Mouse (Mus musculus) hindbrain, embryonic 15.5 days (tissue): ENCODE data around the gene B3galt1. TPM values are rescaled to one million over a fixed set of nuclear protein-coding genes. Genes with fewer than 3 reads are reported as not detected.
A peak's percentile ranks its signal among the peaks of the same experiment; 100 is the strongest.

Source experiments
- ATAC-seq: fragments of 200-750 bp; cut with Nextera tagmentation; 2 replicates; pipeline ENCODE4 v1.8.0; 2017; ENCODE audit warnings: low read depth, moderate number of reproducible peaks, moderate TSS enrichment; ENCODE audit not compliant: low FRiP score
- H3K27ac ChIP-seq: fragments of 300-500 bp; sonication (generic); replicated peaks from 2 replicates; pipeline ENCODE4 v1.5.1; 2015; ENCODE audit warnings: mild to moderate bottlenecking, inconsistent platforms
- H3K27me3 ChIP-seq: fragments of 300-500 bp; sonication (generic); 2 replicates; pipeline ENCODE4 v1.6.1; 2015; ENCODE audit warnings: control low read depth, inconsistent platforms
- H3K36me3 ChIP-seq: fragments of 300-500 bp; sonication (generic); 2 replicates; pipeline ENCODE4 v1.6.1; 2015; ENCODE audit warnings: control low read depth, inconsistent platforms
- H3K4me1 ChIP-seq: fragments of 300-500 bp; sonication (generic); replicated peaks from 2 replicates; pipeline ENCODE4 v1.6.1; 2015; ENCODE audit warnings: control low read depth, inconsistent platforms
- H3K4me2 ChIP-seq: fragments of 300-500 bp; sonication (generic); 2 replicates; pipeline ENCODE4 v1.6.1; 2015; ENCODE audit warnings: moderate library complexity, mild to moderate bottlenecking, inconsistent platforms
- H3K4me3 ChIP-seq: fragments of 300-500 bp; sonication (generic); 2 replicates; pipeline ENCODE4 v1.5.1; 2015; ENCODE audit warnings: mild to moderate bottlenecking, inconsistent platforms
- H3K9ac ChIP-seq: fragments of 300-500 bp; sonication (generic); 2 replicates; pipeline ENCODE4 v1.6.1; 2015; ENCODE audit warnings: inconsistent platforms
- H3K9me3 ChIP-seq: fragments of 300-500 bp; sonication (generic); 2 replicates; pipeline ENCODE4 v1.6.1; 2016; ENCODE audit warnings: control low read depth, inconsistent platforms
- WGBS: fragments of 180-500 bp; shearing (Covaris S2); methylation state at CpG from one replicate; pipeline ENCODE4 v1.1.7; 2015; 5-methylcytosine and 5-hydroxymethylcytosine counted together
- polyA plus RNA-seq: library from polyadenylated mRNA; unstranded; fragments of >200 nt; fragmentation: Nextera tagmentation; extraction: Ambion mirVana; gene quantifications from 2 replicates; pipeline ENCODE4 v1.2.1, GENCODE M21; 2015

Gene B3galt1
- polyA plus RNA-seq, 1 experiment from 2014 or later, result 60.6 TPM

DNA sequence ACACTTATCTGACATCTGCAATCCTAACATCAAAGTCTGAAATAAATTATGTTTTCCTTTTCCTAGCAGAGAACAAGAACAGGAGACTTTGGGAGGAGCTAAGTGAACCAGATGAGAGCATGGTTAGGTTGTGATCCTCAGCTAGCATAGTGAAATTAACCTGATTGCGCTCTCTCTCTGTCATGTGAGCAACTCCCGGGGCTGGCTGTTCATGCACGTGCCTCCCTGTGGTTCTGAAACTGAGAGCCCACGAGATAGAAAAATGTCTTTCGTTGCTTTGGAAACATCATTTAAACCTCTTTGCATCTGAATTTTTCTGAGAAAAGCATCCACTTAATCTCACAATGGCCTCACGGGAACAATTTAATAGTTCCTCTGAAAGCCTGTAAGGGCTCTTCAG is 190.8 kb downstream of the B3galt1 start:
- no peak for ATAC-seq
- 44% methylated on average over 6 of the region's 6 CpGs for WGBS
- no peaks in the 10 kb centered on the region for H3K9me3 ChIP-seq

DNA sequence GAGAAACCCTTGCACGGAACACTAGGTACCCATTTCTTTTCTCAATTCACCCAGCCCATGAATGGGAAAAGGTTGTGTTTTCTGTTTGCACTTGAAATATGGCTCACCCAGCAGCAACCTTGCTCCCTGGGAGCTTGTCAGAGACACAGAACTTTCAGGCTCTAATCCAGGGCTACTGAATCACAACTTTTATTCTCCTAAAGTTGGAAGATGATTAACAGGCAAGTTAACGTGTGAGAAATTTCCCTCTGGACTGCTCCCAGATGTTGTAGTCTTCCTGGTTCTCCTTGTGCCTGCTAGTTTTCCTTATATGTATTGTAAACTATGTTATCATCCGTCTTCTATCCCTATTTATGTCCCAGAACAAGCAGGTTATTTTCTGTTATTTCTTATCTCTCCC is 221.9 kb downstream of the B3galt1 start:
- no peak overlapping the region for H3K4me2 ChIP-seq
- no peak overlapping the region for H3K27ac ChIP-seq
- H3K36me3 ChIP-seq, result no peaks in the 10 kb centered on the region
- no peak for ATAC-seq
- no peak overlapping the region for H3K9ac ChIP-seq
- 83% methylated on average over 3 of the region's 3 CpGs for WGBS
- H3K27me3 ChIP-seq, result no peaks in the 10 kb centered on the region
- H3K4me1 ChIP-seq, result no peaks in the 10 kb centered on the region
- no peaks in the 10 kb centered on the region for H3K9me3 ChIP-seq
- H3K4me3 ChIP-seq, result no peak overlapping the region

More for the DNA sequence above, 190.8 kb downstream of the B3galt1 start:
- Histone ChIP-seq H3K4me2 (no peak overlapping the region), H3K36me3 (no peaks in the 10 kb centered on the region), H3K9ac (no peak overlapping the region), H3K4me3 (no peak overlapping the region), H3K27ac (no peak overlapping the region), H3K4me1 (0 out of 2 replicates have a peak, but pooled peaks cover 6% of the 10 kb centered on the region), H3K27me3 (no peaks in the 10 kb centered on the region)

DNA sequence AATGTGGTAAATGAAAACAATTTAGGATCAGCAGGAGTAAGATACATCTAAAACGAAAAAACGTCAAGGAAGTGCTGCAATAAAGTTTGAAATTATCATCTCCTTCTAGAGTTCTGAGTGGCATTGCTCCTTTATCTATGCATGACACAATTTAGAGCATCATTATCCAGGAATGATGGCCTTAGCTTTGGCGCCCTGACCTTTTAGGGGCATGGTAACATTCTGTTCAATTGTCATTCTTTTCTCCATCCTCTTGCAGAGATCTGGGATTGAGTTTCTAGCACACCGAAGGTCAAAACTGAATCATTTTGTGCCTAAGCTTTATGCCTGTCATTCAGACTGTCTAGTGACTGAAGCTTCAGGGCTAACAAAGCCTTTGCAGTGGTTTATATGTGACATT is 231.9 kb downstream of the B3galt1 start:
- WGBS, result 88% methylated on average over 4 of the region's 4 CpGs
- no peak overlapping the region for H3K4me2 ChIP-seq
- no peak overlapping the region for H3K27ac ChIP-seq
- H3K36me3 ChIP-seq, result no peaks in the 10 kb centered on the region
- no peak overlapping the region for H3K4me3 ChIP-seq
- no peaks in the 10 kb centered on the region for H3K9me3 ChIP-seq
- no peaks in the 10 kb centered on the region for H3K27me3 ChIP-seq
- no peak overlapping the region for H3K9ac ChIP-seq
- ATAC-seq, result no peak
- no peaks in the 10 kb centered on the region for H3K4me1 ChIP-seq

DNA sequence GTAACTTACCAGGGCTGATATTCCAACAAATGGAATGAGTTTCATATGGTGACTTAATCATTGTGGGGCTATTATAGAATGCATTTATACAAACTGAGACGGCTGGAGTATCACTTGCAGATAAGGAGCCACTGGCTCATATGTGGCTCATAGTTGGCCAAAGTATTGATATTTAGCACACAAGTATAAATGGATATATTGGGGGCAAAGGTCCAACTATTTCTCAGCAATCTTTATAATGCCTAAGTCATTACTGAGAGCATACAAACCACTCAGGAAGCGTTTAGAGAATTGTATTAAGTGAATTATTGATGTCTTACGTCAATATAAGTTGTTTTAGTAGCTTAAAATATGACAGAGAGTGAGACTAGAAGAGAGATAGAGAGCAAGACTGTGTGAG is 234.3 kb downstream of the B3galt1 start:
- H3K27ac ChIP-seq, result no peak overlapping the region
- ATAC-seq, result no peak
- H3K4me3 ChIP-seq, result no peak overlapping the region
- no peaks in the 10 kb centered on the region for H3K36me3 ChIP-seq
- H3K9ac ChIP-seq, result no peak overlapping the region
- no peaks in the 10 kb centered on the region for H3K4me1 ChIP-seq
- WGBS, result 86% methylated on average over 3 of the region's 3 CpGs
- H3K4me2 ChIP-seq, result no peak overlapping the region
- H3K9me3 ChIP-seq, result no peaks in the 10 kb centered on the region
- no peaks in the 10 kb centered on the region for H3K27me3 ChIP-seq

DNA sequence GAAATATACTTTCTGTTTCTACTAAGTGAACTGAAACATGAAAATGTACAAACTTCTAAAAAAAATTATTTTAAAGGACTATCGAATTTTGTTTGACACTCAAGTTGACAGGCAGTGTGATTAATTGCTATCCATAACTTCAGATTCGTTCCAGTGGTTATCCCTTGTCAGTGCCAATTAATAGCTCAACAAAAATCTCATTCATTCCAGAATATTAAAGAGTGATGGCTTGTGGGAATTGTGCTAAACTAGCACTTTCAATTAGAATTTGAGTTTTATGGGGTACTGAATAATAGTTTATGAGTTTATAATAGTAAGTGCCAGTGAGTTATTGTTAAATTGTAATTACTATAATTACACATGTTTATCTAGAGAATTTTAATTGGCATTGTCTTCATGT is 250.5 kb downstream of the B3galt1 start:
- no peak overlapping the region for H3K4me3 ChIP-seq
- no peak overlapping the region for H3K9ac ChIP-seq
- no peak overlapping the region for H3K27ac ChIP-seq
- no peaks in the 10 kb centered on the region for H3K27me3 ChIP-seq
- no peak for ATAC-seq
- no peaks in the 10 kb centered on the region for H3K4me1 ChIP-seq
- H3K36me3 ChIP-seq, result no peaks in the 10 kb centered on the region
- WGBS, result 40% methylated on average over 2 of the region's 2 CpGs
- H3K9me3 ChIP-seq, result no peaks in the 10 kb centered on the region
- no peak overlapping the region for H3K4me2 ChIP-seq

DNA sequence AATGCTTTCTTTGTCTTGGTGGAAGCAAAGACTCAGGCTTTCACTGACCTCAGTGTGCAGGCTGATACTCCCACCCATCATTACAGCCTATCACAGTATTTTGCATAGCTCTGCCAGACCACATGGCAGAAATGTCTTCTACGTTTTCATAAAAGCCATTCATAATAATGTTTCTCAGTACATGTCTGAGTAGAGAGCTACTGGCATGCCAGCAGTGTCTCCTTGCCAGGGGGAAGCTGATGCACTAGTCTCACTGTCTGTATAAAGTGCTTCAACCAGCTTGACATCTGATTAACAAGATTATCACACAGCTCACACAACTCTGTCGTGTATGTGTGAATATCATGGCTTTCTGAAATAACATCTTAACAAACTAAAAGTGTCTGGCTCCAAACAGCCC is 252.3 kb downstream of the B3galt1 start:
- Histone ChIP-seq H3K36me3 (no peaks in the 10 kb centered on the region), H3K4me3 (no peak overlapping the region), H3K9me3 (no peaks in the 10 kb centered on the region), H3K9ac (no peak overlapping the region), H3K27ac (no peak overlapping the region), H3K4me2 (no peak overlapping the region), H3K27me3 (no peaks in the 10 kb centered on the region), H3K4me1 (no peaks in the 10 kb centered on the region)
- no peak for ATAC-seq
- WGBS, result 51% methylated on average over 2 of the region's 2 CpGs

DNA sequence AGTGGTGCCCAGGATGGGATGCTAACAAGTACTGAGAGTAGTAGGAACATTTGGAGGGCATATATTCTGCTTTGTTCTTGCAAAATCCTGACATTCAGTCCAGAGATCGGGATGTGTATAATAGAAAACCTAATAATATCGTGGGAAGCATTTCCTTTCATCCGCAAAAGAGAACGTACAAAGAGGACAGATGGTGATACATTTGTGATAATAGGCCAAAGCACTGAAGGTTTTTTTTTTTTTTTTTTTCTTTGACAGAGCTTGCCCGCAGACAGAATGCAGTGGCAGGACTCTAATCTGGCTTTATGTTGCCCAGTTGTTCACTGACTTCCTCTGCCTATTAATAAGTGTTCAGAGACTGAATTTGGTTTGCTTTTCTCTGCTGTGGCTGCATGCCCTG is 256.7 kb downstream of the B3galt1 start:
- no peak overlapping the region for H3K4me2 ChIP-seq
- no peak for ATAC-seq
- no peak overlapping the region for H3K9ac ChIP-seq
- no peaks in the 10 kb centered on the region for H3K9me3 ChIP-seq
- 0 out of 2 replicates have a peak overlapping the region, but pooled peaks have one; percentile 25 for H3K27ac ChIP-seq
- H3K4me1 ChIP-seq, result no peaks in the 10 kb centered on the region
- no peaks in the 10 kb centered on the region for H3K36me3 ChIP-seq
- WGBS, result 49% methylated on average over 5 of the region's 5 CpGs
- no peaks in the 10 kb centered on the region for H3K27me3 ChIP-seq
- no peak overlapping the region for H3K4me3 ChIP-seq

DNA sequence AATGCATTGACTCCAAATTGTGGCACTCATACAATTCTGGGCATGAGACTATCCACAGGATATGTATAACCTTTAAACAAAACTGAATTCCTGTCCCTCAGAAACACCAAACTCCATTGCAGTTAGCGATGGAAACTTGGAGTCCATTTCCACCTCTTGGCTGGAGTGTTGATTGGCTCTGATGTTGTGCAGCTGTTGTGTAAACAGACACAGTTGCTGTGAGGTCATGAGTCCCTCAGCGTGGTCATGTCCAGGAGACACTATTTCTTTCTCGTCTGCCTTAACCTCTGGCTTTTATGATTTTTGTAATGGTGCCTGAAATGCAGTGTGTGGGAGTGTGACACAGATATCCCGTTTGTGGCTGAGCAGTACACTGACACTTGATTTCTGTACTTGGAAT is 262.0 kb downstream of the B3galt1 start:
- ATAC-seq, result no peak
- no peaks in the 10 kb centered on the region for H3K36me3 ChIP-seq
- H3K9ac ChIP-seq, result no peak overlapping the region
- no peak overlapping the region for H3K27ac ChIP-seq
- H3K4me2 ChIP-seq, result no peak overlapping the region
- H3K27me3 ChIP-seq, result no peaks in the 10 kb centered on the region
- 90% methylated on average over 4 of the region's 4 CpGs for WGBS
- H3K4me3 ChIP-seq, result no peak overlapping the region
- no peaks in the 10 kb centered on the region for H3K4me1 ChIP-seq
- no peaks in the 10 kb centered on the region for H3K9me3 ChIP-seq

DNA sequence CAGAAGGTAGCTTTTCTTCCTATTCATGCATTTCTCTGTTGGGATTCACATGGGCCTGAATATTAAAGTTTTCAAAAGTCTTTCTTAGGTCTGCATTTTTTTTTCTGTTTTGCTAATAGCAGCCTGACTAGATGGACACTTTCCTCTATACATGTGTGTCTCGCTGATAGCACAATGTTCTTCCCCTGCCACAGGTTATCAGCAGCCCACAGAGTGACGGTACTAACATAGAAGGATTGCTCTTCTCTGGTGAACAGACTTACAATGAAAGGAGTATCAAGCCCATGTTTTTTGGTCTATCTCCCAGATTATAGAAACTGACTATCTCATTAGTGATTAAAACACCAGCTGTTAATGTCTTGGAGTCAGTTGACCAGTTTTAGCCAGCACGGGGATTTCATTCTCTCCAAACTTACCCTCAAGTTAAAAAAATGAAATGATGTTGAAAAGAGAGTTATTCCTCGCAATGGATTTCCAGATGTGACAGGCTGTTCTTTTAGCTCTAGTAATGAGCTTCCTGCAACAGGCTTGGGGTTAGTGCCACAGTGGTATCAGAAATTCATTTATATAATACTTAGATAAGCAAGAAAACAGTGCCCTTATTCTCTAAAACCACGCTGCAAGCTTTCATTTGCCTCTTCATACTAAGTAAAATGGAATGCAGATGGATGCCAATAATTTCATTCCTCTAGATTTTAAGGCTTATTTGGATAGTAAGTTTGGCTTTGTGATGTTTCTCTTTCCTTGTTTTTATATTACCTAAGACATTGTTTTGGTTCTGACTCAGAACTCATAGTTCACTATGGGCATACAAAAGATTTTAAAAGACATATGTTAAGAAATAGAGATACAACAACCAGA is 263.6 kb downstream of the B3galt1 start:
- H3K27me3 ChIP-seq, result no peaks in the 10 kb centered on the region
- H3K27ac ChIP-seq, result no peak overlapping the region
- H3K9ac ChIP-seq, result no peak overlapping the region
- no peak overlapping the region for H3K4me3 ChIP-seq
- H3K9me3 ChIP-seq, result no peaks in the 10 kb centered on the region
- ATAC-seq, result no peak
- WGBS, result 84% methylated on average over 5 of the region's 5 CpGs
- H3K36me3 ChIP-seq, result no peaks in the 10 kb centered on the region
- H3K4me1 ChIP-seq, result no peaks in the 10 kb centered on the region
- H3K4me2 ChIP-seq, result no peak overlapping the region

DNA sequence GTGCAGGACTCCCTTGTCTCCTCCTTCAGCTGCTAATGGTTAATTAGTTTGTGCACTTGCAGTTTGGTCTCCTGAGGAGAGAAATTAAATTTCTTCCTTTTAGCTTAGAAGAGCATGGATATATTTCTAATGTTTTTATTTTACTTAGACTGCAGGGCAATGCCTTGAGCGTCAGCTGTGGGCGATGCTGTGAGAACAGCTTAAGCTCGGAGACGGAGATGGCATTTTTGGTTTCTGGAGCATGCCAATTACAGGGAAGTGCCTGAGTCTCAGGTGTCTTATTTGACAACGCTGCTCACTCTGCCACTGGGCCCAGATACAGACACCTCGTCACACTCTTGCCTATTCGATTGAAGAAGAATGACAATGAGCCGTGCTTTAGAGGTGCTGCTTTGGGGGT is 282.1 kb downstream of the B3galt1 start:
- H3K27me3 ChIP-seq, result no peaks in the 10 kb centered on the region
- 0 out of 2 replicates have a peak overlapping the region, but pooled peaks have one; percentile 19 for H3K4me2 ChIP-seq
- WGBS, result 61% methylated on average over 8 of the region's 8 CpGs
- peak; percentile 48; the same call in 1 of the 2 replicates for ATAC-seq
- H3K9ac ChIP-seq, result no peak overlapping the region
- H3K36me3 ChIP-seq, result no peaks in the 10 kb centered on the region
- H3K27ac ChIP-seq, result no peak overlapping the region; the same call in 1 of the 2 replicates
- no peak overlapping the region for H3K4me3 ChIP-seq
- H3K4me1 ChIP-seq, result peaks cover 3% of the 10 kb centered on the region; the same call in 1 of the 2 replicates
- no peaks in the 10 kb centered on the region for H3K9me3 ChIP-seq

DNA sequence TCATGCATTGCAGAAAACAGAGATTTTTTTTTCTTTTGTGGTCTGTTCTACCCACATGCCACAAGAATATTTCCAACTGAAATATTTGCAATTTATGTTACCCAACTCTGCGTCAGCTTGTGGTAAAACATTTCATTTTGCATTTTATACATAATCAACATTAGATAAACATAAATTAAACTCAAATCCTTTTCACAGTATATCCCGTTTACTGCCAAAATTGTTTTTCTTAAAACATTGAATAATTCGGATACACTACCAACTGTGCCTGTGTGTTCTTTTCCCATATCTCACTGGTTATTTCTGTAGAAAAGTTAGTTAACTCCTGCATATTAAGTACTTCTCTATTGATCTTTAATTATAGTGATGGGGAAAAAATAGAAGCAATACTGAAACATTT is 285.1 kb downstream of the B3galt1 start:
- Histone ChIP-seq H3K27ac (no peak overlapping the region), H3K27me3 (no peaks in the 10 kb centered on the region), H3K9ac (no peak overlapping the region), H3K4me1 (peaks cover 3% of the 10 kb centered on the region; the same call in 1 of the 2 replicates), H3K9me3 (no peaks in the 10 kb centered on the region), H3K4me2 (no peak overlapping the region), H3K4me3 (no peak overlapping the region), H3K36me3 (no peaks in the 10 kb centered on the region)
- ATAC-seq, result no peak
- 90% methylated on average over 3 of the region's 3 CpGs for WGBS

DNA sequence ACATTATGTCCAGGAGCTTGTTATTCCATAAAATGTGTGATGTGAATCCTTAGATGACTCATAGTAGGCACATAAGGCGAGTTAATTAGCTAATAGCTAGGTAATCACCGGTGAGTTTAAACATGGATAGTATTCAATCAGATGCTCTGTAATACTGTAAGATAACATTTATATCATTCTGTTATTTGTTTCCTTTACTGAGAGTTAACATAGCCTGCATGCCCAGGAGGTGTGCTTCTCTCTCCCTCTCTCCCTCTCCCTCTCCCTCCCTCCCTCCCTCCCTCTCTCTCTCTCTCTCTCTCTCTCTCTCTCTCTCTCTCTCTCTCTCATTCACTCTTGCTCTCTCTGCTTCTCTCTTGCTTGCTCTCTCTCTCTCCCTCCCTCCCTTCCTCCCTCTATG is 292.7 kb downstream of the B3galt1 start:
- 82% methylated on average over 2 of the region's 2 CpGs for WGBS
- no peaks in the 10 kb centered on the region for H3K9me3 ChIP-seq
- no peaks in the 10 kb centered on the region for H3K27me3 ChIP-seq
- no peak overlapping the region for H3K4me3 ChIP-seq
- no peak for ATAC-seq
- no peak overlapping the region for H3K4me2 ChIP-seq
- no peaks in the 10 kb centered on the region for H3K36me3 ChIP-seq
- H3K9ac ChIP-seq, result no peak overlapping the region
- H3K27ac ChIP-seq, result 0 out of 2 replicates have a peak overlapping the region, but pooled peaks have one; percentile 1
- no peaks in the 10 kb centered on the region for H3K4me1 ChIP-seq
